Mouse (Mus musculus) yolk sac, embryonic 10.5 days (tissue): ENCODE data around the gene Cltc.

ENCODE experiments used
- DNase-seq: peaks from one replicate; pipeline ENCODE4 v3.0.0-alpha.2; 2017; ENCODE audit warnings: low spot score

Cltc gene

GRCm38 (mm10) chr11:86646136-86646834 lies 111.1 kb downstream of the Cltc start:
- DNase-seq, result no peak

GRCm38 (mm10) chr11:86644553-86644952 lies 112.8 kb downstream of the Cltc start:
- no peak for DNase-seq
